Mouse (Mus musculus) embryonic facial prominence, embryonic 10.5 days (tissue): ENCODE results near the gene Nyap2. TPM values are rescaled to one million over a fixed set of nuclear protein-coding genes. Genes with fewer than 3 reads are reported as not detected.
A peak's percentile ranks its signal among the peaks of the same experiment; 100 is the strongest.
"Not testable (repeated sequence)": the region's sequence is repeated elsewhere in the genome, so short reads cannot be mapped to it uniquely, and the experiment has no call there.

ENCODE experiments used
- DNase-seq: peaks from one replicate; pipeline ENCODE4 v3.0.0-alpha.2; 2017; ENCODE audit warnings: low spot score
- H3K27ac ChIP-seq: fragments of 300-500 bp; sonication (generic); replicated peaks from 2 replicates; pipeline ENCODE4 v1.5.1; 2016; ENCODE audit warnings: mild to moderate bottlenecking
- H3K27me3 ChIP-seq: fragments of 300-500 bp; sonication (generic); replicated peaks from 2 replicates; pipeline ENCODE4 v1.6.1; 2016; ENCODE audit warnings: low read depth, mild to moderate bottlenecking; ENCODE audit not compliant: poor library complexity, severe bottlenecking
- H3K36me3 ChIP-seq: fragments of 300-500 bp; sonication (generic); replicated peaks from 2 replicates; pipeline ENCODE4 v1.6.1; 2016; ENCODE audit warnings: mild to moderate bottlenecking, moderate library complexity
- H3K4me1 ChIP-seq: fragments of 300-500 bp; sonication (generic); 2 replicates; pipeline ENCODE4 v1.6.1; 2016
- H3K4me3 ChIP-seq: fragments of 300-500 bp; sonication (generic); 2 replicates; pipeline ENCODE4 v1.5.1; 2016; ENCODE audit warnings: mild to moderate bottlenecking, moderate library complexity
- H3K9me3 ChIP-seq: fragments of 300-500 bp; sonication (generic); 2 replicates; pipeline ENCODE4 v1.6.1; 2016; ENCODE audit warnings: mild to moderate bottlenecking
- WGBS: fragments of 180-500 bp; shearing (Covaris S2); methylation state at CpG from one replicate; pipeline ENCODE4 v1.1.7; 2016; 5-methylcytosine and 5-hydroxymethylcytosine counted together
- polyA plus RNA-seq: library from polyadenylated mRNA; unstranded; fragments of >200 nt; fragmentation: Nextera tagmentation; extraction: Ambion mirVana; gene quantifications from 2 replicates; pipeline ENCODE4 v1.2.1, GENCODE M21; 2016

Nyap2 gene
- polyA plus RNA-seq, 1 experiment from 2014 or later, result 0.27 TPM

DNA sequence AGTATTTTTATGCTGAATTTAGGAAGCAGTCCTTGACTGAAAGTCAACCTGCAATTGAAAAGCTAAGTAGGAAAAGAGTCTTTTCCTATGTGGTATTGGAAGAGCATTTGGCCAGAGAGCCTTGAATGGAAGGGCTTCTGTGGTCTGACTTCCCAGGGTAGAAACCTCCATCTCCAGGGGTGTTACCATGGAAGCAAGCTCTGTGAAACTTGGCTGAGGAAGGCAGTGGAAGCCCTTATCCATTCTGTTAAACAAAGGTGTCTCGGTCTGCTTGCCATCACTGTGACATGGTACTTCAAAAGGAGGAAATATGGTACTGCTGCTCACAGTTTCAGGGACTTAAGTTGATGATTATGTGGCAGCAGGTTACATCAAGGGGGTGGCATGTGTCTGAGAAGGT, 143.0 kb downstream of the Nyap2 start:
- Histone ChIP-seq H3K27me3 (no peaks in the 10 kb centered on the region), H3K4me1 (no peaks in the 10 kb centered on the region), H3K4me3 (no peak overlapping the region), H3K9me3 (no peaks in the 10 kb centered on the region), H3K27ac (no peak overlapping the region), H3K36me3 (no peaks in the 10 kb centered on the region)
- no peak for DNase-seq
- WGBS, result 61% methylated on average over 1 of the region's 1 CpGs

DNA sequence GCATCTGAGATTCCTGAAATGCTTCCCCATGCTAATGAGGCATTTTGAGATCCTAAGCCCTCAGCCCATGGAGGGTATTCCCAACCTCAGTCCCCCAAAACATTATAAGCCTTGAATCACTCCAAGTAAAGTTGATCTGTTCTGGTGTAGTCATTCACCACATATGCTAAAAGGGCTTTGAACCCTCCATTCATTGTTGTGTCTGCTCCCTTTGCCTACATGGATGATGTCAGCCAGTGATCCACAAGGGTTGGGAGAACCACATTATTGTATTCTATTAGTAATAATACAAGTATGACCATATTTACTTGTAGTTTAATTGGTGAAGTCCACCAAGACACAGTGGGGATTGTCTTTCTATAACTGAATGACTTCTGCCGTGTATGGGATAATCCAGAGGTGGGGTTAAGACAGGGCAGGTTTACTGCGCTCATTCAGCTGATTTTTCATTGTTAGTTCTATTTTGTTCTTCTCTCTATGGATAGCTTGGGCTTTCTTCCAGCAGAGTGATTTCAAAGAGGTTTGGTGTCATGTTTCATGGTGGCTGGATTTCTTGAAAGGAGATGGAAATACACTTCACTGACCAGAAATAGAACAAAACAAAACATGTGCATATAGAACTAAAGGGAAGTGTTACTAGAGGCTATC, 155.1 kb downstream of the Nyap2 start:
- WGBS, result 65% methylated on average over 2 of the region's 2 CpGs
- no peak for DNase-seq

GRCm38 (mm10) chr1:81232407-81232789, 155.6 kb downstream of the Nyap2 start:
- not testable (repeated sequence) for H3K9me3 ChIP-seq, DNase-seq, H3K4me3 ChIP-seq, H3K27ac ChIP-seq, H3K27me3 ChIP-seq, H3K36me3 ChIP-seq
- WGBS, result 82% methylated on average over 5 of the region's 5 CpGs
- H3K4me1 ChIP-seq, result peaks cover 15% of the 10 kb centered on the region; the same call in 1 of the 2 replicates

More for the DNA sequence above, 155.1 kb downstream of the Nyap2 start:
- Histone ChIP-seq H3K27ac (no peak overlapping the region), H3K36me3 (no peaks in the 10 kb centered on the region), H3K4me3 (no peak overlapping the region), H3K4me1 (peaks cover 15% of the 10 kb centered on the region; the same call in 1 of the 2 replicates), H3K9me3 (no peaks in the 10 kb centered on the region), H3K27me3 (no peaks in the 10 kb centered on the region)

GRCm38 (mm10) chr1:81248447-81249205, 171.9 kb downstream of the Nyap2 start:
- no peaks in the 10 kb centered on the region for H3K27me3 ChIP-seq
- 75% methylated on average over 3 of the region's 3 CpGs for WGBS

DNA sequence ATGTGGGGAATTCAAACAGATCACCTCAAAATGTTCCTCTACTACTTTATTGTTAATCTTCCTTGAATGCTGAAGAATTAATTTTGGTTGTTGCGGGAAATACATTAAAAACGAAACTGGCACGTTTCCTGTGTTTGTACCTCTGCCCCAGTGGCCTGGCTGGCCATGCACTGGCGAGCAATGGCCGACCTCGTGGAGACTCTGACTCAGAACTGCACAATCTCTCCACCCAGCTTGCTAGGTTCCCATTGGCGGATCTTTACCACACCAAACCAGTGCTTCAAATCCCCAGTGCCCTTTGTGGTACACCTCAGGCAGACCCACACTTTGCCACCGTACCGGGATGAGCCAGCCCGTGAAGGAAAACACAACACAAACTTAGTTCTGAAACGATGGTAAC, 173.3 kb downstream of the Nyap2 start:
- 0 out of 2 replicates have a peak, but pooled peaks cover 5% of the 10 kb centered on the region for H3K4me1 ChIP-seq
- no peaks in the 10 kb centered on the region for H3K36me3 ChIP-seq
- no peak overlapping the region for H3K4me3 ChIP-seq
- H3K27ac ChIP-seq, result no peak overlapping the region
- H3K9me3 ChIP-seq, result no peaks in the 10 kb centered on the region
- 92% methylated on average over 11 of the region's 11 CpGs for WGBS
- no peaks in the 10 kb centered on the region for H3K27me3 ChIP-seq
- DNase-seq, result no peak

More at GRCm38 (mm10) chr1:81248447-81249205, 171.9 kb downstream of the Nyap2 start:
- no peak overlapping the region for H3K27ac ChIP-seq
- no peaks in the 10 kb centered on the region for H3K4me1 ChIP-seq
- H3K9me3 ChIP-seq, result no peaks in the 10 kb centered on the region
- H3K4me3 ChIP-seq, result no peak overlapping the region
- DNase-seq, result no peak
- no peaks in the 10 kb centered on the region for H3K36me3 ChIP-seq

- H3K9me3 ChIP-seq, result no peaks in the 10 kb centered on the region
- no peak for DNase-seq
- H3K36me3 ChIP-seq, result no peaks in the 10 kb centered on the region
- no peak overlapping the region for H3K4me3 ChIP-seq
- H3K27ac ChIP-seq, result no peak overlapping the region
- 63% methylated on average over 3 of the region's 3 CpGs for WGBS
- H3K4me1 ChIP-seq, result peaks cover 12% of the 10 kb centered on the region
- no peaks in the 10 kb centered on the region for H3K27me3 ChIP-seq
Measured at GRCm38 (mm10) chr1:81266441-81266840, 189.7 kb downstream of the Nyap2 start.

- DNase-seq, result peak; percentile 18
- 0 out of 2 replicates have a peak overlapping the region, but pooled peaks have one; percentile 20 for H3K27ac ChIP-seq
- H3K27me3 ChIP-seq, result no peaks in the 10 kb centered on the region
- WGBS, result 39% methylated on average over 9 of the region's 9 CpGs
- no peak overlapping the region for H3K4me3 ChIP-seq
- H3K4me1 ChIP-seq, result peaks cover 8% of the 10 kb centered on the region
- H3K9me3 ChIP-seq, result 0 out of 2 replicates have a peak, but pooled peaks cover 5% of the 10 kb centered on the region
- H3K36me3 ChIP-seq, result no peaks in the 10 kb centered on the region
Measured at GRCm38 (mm10) chr1:81280978-81281377, 204.2 kb downstream of the Nyap2 start.

GRCm38 (mm10) chr1:81285633-81286032, 208.9 kb downstream of the Nyap2 start:
- Histone ChIP-seq H3K9me3 (0 out of 2 replicates have a peak, but pooled peaks cover 5% of the 10 kb centered on the region), H3K36me3 (no peaks in the 10 kb centered on the region), H3K4me3 (no peak overlapping the region), H3K27ac (no peak overlapping the region), H3K27me3 (no peaks in the 10 kb centered on the region), H3K4me1 (peaks cover 14% of the 10 kb centered on the region)
- DNase-seq, result no peak
- 35% methylated on average over 3 of the region's 3 CpGs for WGBS

DNA sequence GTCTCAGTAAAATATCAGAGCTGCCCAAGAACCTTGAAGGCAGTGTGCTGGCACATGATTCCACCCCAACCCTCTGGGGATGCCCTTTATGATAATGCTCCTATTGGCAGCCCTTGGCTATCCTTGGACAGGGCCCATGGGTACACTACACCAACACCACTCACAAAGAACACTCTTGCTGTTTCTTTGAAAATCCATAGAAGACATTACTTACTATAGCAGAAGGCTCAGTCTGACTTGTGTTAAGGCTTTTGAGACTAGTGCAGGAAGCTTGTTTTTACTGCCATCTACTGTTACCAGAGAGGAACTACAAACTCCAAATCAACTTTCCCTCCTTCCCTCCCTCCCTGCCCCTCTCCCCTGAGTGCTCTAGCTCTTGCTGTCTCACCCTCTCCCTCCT, 210.3 kb downstream of the Nyap2 start:
- Histone ChIP-seq H3K27ac (no peak overlapping the region), H3K4me1 (peaks cover 14% of the 10 kb centered on the region), H3K4me3 (no peak overlapping the region), H3K9me3 (0 out of 2 replicates have a peak, but pooled peaks cover 5% of the 10 kb centered on the region), H3K27me3 (no peaks in the 10 kb centered on the region), H3K36me3 (no peaks in the 10 kb centered on the region)
- peak; percentile 21 for DNase-seq

DNA sequence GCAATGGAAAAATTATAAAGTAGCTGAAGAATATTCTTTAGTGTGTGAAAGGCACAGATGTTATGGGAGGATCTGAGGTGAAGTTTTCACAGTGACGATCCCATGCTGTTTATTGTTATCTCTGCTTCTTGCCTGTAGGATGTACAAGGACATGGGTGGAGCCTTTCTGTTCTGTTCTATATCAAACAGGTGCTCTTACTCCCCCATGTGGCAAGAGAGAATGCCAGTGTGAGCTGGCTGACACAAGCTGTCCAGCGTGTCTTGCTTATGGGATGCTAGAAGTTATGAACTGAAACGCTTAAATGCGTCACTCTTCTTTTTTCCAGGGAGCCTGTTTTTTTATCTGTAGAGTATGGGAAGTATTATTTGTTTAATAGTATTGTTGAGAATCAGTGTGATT, 224.0 kb downstream of the Nyap2 start:
- Histone ChIP-seq H3K4me3 (no peak overlapping the region), H3K36me3 (no peaks in the 10 kb centered on the region), H3K27ac (no peak overlapping the region), H3K27me3 (no peaks in the 10 kb centered on the region), H3K4me1 (no peaks in the 10 kb centered on the region), H3K9me3 (no peaks in the 10 kb centered on the region)
- WGBS, result 54% methylated on average over 4 of the region's 4 CpGs
- peak; percentile 38 for DNase-seq

DNA sequence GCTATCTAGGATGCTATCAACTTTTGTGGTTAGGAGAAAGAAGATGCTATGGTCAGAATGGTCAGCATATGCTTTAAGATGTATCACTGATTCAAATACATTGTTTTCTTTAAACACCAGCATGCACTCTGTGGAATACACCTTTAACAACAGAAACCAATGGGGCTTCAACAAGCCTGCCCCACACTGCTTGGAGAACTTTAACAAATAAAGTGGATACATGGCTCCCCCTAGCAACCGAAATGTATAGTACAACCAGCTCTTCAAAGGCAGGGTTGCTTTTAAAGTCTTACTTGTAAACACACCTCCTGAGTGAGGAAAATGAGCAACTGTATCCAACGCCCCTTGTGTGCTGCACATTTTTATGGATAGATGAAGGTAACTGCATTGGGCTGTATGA, 224.9 kb downstream of the Nyap2 start:
- no peaks in the 10 kb centered on the region for H3K9me3 ChIP-seq
- no peaks in the 10 kb centered on the region for H3K4me1 ChIP-seq
- no peak overlapping the region for H3K27ac ChIP-seq
- H3K36me3 ChIP-seq, result no peaks in the 10 kb centered on the region
- peak; percentile 21 for DNase-seq
- no peaks in the 10 kb centered on the region for H3K27me3 ChIP-seq
- WGBS, result 7% methylated on average over 2 of the region's 2 CpGs
- H3K4me3 ChIP-seq, result no peak overlapping the region

DNA sequence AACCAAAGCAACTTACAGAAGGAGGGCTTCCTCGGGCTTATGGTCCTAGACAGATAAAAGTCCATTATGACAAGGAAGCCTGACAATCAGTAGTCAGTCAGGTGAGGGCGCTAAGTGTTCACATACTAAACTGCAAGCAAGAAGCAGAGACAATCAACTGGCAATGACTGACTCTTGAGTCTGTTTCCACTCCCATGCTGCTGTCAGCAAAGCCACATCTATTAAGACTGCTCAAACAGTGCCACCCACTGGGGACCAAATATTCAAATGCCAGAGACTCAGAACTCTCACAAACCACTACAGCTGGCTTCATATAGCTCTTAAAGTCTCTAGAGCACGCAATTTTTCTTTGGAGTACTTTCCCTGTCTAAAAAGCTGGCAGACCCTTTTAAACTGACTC, 226.6 kb downstream of the Nyap2 start:
- 63% methylated on average over 3 of the region's 3 CpGs for WGBS
- Histone ChIP-seq H3K4me1 (no peaks in the 10 kb centered on the region), H3K9me3 (no peaks in the 10 kb centered on the region), H3K36me3 (no peaks in the 10 kb centered on the region), H3K4me3 (no peak overlapping the region), H3K27ac (no peak overlapping the region), H3K27me3 (no peaks in the 10 kb centered on the region)
- no peak for DNase-seq

- Histone ChIP-seq H3K27ac (no peak overlapping the region), H3K27me3 (no peaks in the 10 kb centered on the region), H3K9me3 (no peaks in the 10 kb centered on the region), H3K4me1 (no peaks in the 10 kb centered on the region), H3K36me3 (no peaks in the 10 kb centered on the region), H3K4me3 (no peak overlapping the region)
- no peak for DNase-seq
Measured at GRCm38 (mm10) chr1:81307407-81307806, 230.7 kb downstream of the Nyap2 start.
